Mouse (Mus musculus) regulatory T cell (primary cell): ENCODE data around the gene Acer3.

Experiments
- in situ Hi-C: fragments of 300-600 bp; cut with MboI, MseI; formaldehyde crosslinking; loops from one replicate; pipeline ENCODE4 v1.15.1; 2025; ENCODE audit warnings: high pct_unique_total_duplicates

Acer3 gene

GRCm38 (mm10) chr7:98186637-98187036 lies 134.4 kb downstream of the Acer3 start:
- in situ Hi-C loops = no loop called here

- in situ Hi-C loops = no loop called here
Measured at GRCm38 (mm10) chr7:98185326-98185725, 135.7 kb downstream of the Acer3 start.

- in situ Hi-C loops = no loop called here
Measured at GRCm38 (mm10) chr7:98178560-98179231, 142.3 kb downstream of the Acer3 start.

GRCm38 (mm10) chr7:98177929-98178559 lies 143.0 kb downstream of the Acer3 start, which contains the start of gene Capn5:
TSS of gene Capn5 (minus strand) at chr7:98178274.
- in situ Hi-C loops = no loop called here

- in situ Hi-C loops = no loop called here
Measured at GRCm38 (mm10) chr7:98177566-98177928, 143.5 kb downstream of the Acer3 start.

GRCm38 (mm10) chr7:98177071-98177485 lies 143.9 kb downstream of the Acer3 start:
- in situ Hi-C loops = no loop called here

- in situ Hi-C loops = no loop called here
Measured at GRCm38 (mm10) chr7:98176322-98177070, 144.5 kb downstream of the Acer3 start.

GRCm38 (mm10) chr7:98174883-98175755 lies 145.9 kb downstream of the Acer3 start:
- in situ Hi-C loops = no loop called here

- in situ Hi-C loops = no loop called here
Measured at GRCm38 (mm10) chr7:98173408-98173807, 147.6 kb downstream of the Acer3 start.

- in situ Hi-C loops = no loop called here
Measured at GRCm38 (mm10) chr7:98172661-98173060, 148.3 kb downstream of the Acer3 start.

GRCm38 (mm10) chr7:98171141-98172073 lies 149.6 kb downstream of the Acer3 start:
- in situ Hi-C loops = no loop called here

- in situ Hi-C loops = no loop called here
Measured at GRCm38 (mm10) chr7:98164999-98165528, 155.9 kb downstream of the Acer3 start.

- in situ Hi-C loops = no loop called here
Measured at GRCm38 (mm10) chr7:98164382-98164998, 156.5 kb downstream of the Acer3 start.

GRCm38 (mm10) chr7:98163700-98164099 lies 157.3 kb downstream of the Acer3 start:
- in situ Hi-C loops = no loop called here

- in situ Hi-C loops = no loop called here
Measured at GRCm38 (mm10) chr7:98162239-98162638, 158.8 kb downstream of the Acer3 start.

GRCm38 (mm10) chr7:98160041-98160740 lies 160.8 kb downstream of the Acer3 start:
- in situ Hi-C loops = no loop called here

GRCm38 (mm10) chr7:98158481-98158880 lies 162.5 kb downstream of the Acer3 start:
- in situ Hi-C loops = loop anchor here (10.0 kb wide), 1 partner anchor 186 kb away; no protein-coding TSS in a partner anchor

- in situ Hi-C loops = loop anchor here (10.0 kb wide), 1 partner anchor 187 kb away; no protein-coding TSS in a partner anchor
Measured at GRCm38 (mm10) chr7:98157636-98158332, 163.2 kb downstream of the Acer3 start.
